Mouse (Mus musculus): ENCODE measurements around the gene Cacna2d3. TPM values are rescaled to one million over a fixed set of nuclear protein-coding genes. Genes with fewer than 3 reads are reported as not detected.

Cacna2d3 gene
- polyA plus RNA-seq, 1 experiment from 2014 or later: 0.06 TPM

DNA sequence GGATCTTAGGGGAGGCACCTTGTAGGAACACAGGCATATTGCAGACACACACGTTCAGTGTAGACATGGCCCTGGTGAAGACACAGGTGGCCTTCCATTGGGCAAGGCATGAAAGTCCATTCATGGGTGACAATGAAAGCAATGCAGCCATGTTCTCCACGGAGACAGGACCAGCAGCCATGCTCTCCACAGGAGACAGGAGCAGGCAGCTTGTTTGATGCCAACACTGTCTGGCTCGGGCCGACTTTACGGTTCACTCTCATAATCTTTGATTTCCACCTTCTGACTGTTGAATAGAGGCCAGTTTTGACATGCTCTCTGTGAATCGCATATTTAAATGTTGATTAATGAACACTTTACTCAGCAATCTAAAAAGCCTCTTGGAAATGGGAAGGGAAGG is 610.0 kb downstream of the Cacna2d3 start:
- CTCF ChIA-PET: no interaction called here
- in situ Hi-C loops (cut with MboI; ENCODE audit: low pct_unique_long_range_greater_than_20kb): loop anchor here (25.0 kb wide), 1 partner anchor 826 kb away; no protein-coding TSS in a partner anchor
- no peaks in the 10 kb centered on the region for H3K27me3 ChIP-seq
- DNase-seq (ENCODE audit: low read depth, low spot score) (no peak), ATAC-seq (no peak)
- POLR2A ChIA-PET: no interaction called here
- no peak for TF ChIP-seq CTCF (IDR thresholded peaks at IDR 0.05)

GRCm38 (mm10) chr14:29110351-29111091 is 611.1 kb downstream of the Cacna2d3 start:
- in situ Hi-C loops (cut with MboI; ENCODE audit: low pct_unique_long_range_greater_than_20kb): loop anchor here (25.0 kb wide), 1 partner anchor 827 kb away; no protein-coding TSS in a partner anchor
- no peak for ATAC-seq
- H3K27me3 ChIP-seq: no peaks in the 10 kb centered on the region
- ChIA-PET POLR2A (no interaction called here), CTCF (interaction anchor here (0.6 to 1.1 kb wide), 6 partner anchors 8 to 1036 kb away, joined by 3 to 5 read pairs (median 4); no protein-coding TSS in a partner anchor)
- TF ChIP-seq CTCF (IDR thresholded peaks at IDR 0.05): peak; percentile 73
- no peak for DNase-seq (ENCODE audit: low read depth, low spot score)

GRCm38 (mm10) chr14:29107464-29107863 is 614.2 kb downstream of the Cacna2d3 start:
- DNase-seq (ENCODE audit: low read depth, low spot score) (no peak), ATAC-seq (no peak)
- in situ Hi-C loops (cut with MboI; ENCODE audit: low pct_unique_long_range_greater_than_20kb): loop anchor here (25.0 kb wide), 1 partner anchor 830 kb away; no protein-coding TSS in a partner anchor
- ChIA-PET POLR2A (no interaction called here), CTCF (interaction anchor here (1.0 kb wide), 1 partner anchor 1299 kb away, joined by 3 read pairs; no protein-coding TSS in a partner anchor)
- H3K27me3 ChIP-seq: no peaks in the 10 kb centered on the region
- TF ChIP-seq CTCF (IDR thresholded peaks at IDR 0.05): no peak

GRCm38 (mm10) chr14:29097776-29098175 is 623.9 kb downstream of the Cacna2d3 start:
- no peaks in the 10 kb centered on the region for H3K27me3 ChIP-seq
- in situ Hi-C loops (cut with MboI; ENCODE audit: low pct_unique_long_range_greater_than_20kb): loop anchor here (25.0 kb wide), 1 partner anchor 810 kb away; no protein-coding TSS in a partner anchor
- ATAC-seq (no peak), DNase-seq (ENCODE audit: low read depth, low spot score) (no peak)
- ChIA-PET CTCF (interaction anchor here (1.7 kb wide), 1 partner anchor 13 kb away, joined by 4 read pairs; no protein-coding TSS in a partner anchor), POLR2A (interaction anchor here (0.7 kb wide), 1 partner anchor 72 kb away, joined by 4 read pairs; no protein-coding TSS in a partner anchor)
- TF ChIP-seq CTCF (IDR thresholded peaks at IDR 0.05): no peak

- in situ Hi-C loops (cut with MboI; ENCODE audit: low pct_unique_long_range_greater_than_20kb): loop anchor here (25.0 kb wide), 1 partner anchor 808 kb away; no protein-coding TSS in a partner anchor
- no peak for TF ChIP-seq CTCF (IDR thresholded peaks at IDR 0.05)
- H3K27me3 ChIP-seq: no peaks in the 10 kb centered on the region
- ATAC-seq (no peak), DNase-seq (ENCODE audit: low read depth, low spot score) (no peak)
- ChIA-PET CTCF (interaction anchor here (1.3 kb wide), 1 partner anchor 9 kb away, joined by 3 read pairs; no protein-coding TSS in a partner anchor), POLR2A (no interaction called here)
Observed at GRCm38 (mm10) chr14:29095431-29095830, 626.2 kb downstream of the Cacna2d3 start.

- H3K27me3 ChIP-seq: no peaks in the 10 kb centered on the region
- no peak for DNase-seq (ENCODE audit: low read depth, low spot score)
- peak; percentile 97 for TF ChIP-seq CTCF (IDR thresholded peaks at IDR 0.05)
- in situ Hi-C loops (cut with MboI; ENCODE audit: low pct_unique_long_range_greater_than_20kb): loop anchor here (5.0 to 25.0 kb wide), 2 partner anchors 803 to 998 kb away; no protein-coding TSS in a partner anchor
- peak; percentile 74 for ATAC-seq
- ChIA-PET CTCF (interaction anchor here (1.5 to 2.1 kb wide), 2 partner anchors 12 to 140 kb away, joined by 4 to 6 read pairs; no protein-coding TSS in a partner anchor), POLR2A (no interaction called here)
Observed at GRCm38 (mm10) chr14:29090074-29090473, 631.6 kb downstream of the Cacna2d3 start.

GRCm38 (mm10) chr14:29086528-29086927 is 635.1 kb downstream of the Cacna2d3 start:
- ATAC-seq (no peak), DNase-seq (ENCODE audit: low read depth, low spot score) (no peak)
- ChIA-PET CTCF (interaction anchor here (2.6 kb wide), 1 partner anchor 102 kb away, joined by 9 read pairs; no protein-coding TSS in a partner anchor), POLR2A (no interaction called here)
- no peak for TF ChIP-seq CTCF (IDR thresholded peaks at IDR 0.05)
- in situ Hi-C loops (cut with MboI; ENCODE audit: low pct_unique_long_range_greater_than_20kb): loop anchor here (5.0 to 25.0 kb wide), 4 partner anchors 134 to 1279 kb away; no protein-coding TSS in a partner anchor
- no peaks in the 10 kb centered on the region for H3K27me3 ChIP-seq

- in situ Hi-C loops (cut with MboI; ENCODE audit: low pct_unique_long_range_greater_than_20kb): loop anchor here (5.0 to 25.0 kb wide), 4 partner anchors 133 to 1278 kb away; no protein-coding TSS in a partner anchor
- DNase-seq (ENCODE audit: low read depth, low spot score): no peak
- POLR2A ChIA-PET: no interaction called here
- TF ChIP-seq CTCF (IDR thresholded peaks at IDR 0.05): no peak
- CTCF ChIA-PET: interaction anchor here (2.6 kb wide), 1 partner anchor 101 kb away, joined by 9 read pairs; no protein-coding TSS in a partner anchor
- no peak for ATAC-seq
- no peaks in the 10 kb centered on the region for H3K27me3 ChIP-seq
Observed at GRCm38 (mm10) chr14:29085493-29086159, 636.0 kb downstream of the Cacna2d3 start.

- no peaks in the 10 kb centered on the region for H3K27me3 ChIP-seq
- POLR2A ChIA-PET: no interaction called here
- DNase-seq (ENCODE audit: low read depth, low spot score) (peak; percentile 97), ATAC-seq (peak; percentile 91)
- in situ Hi-C loops (cut with MboI; ENCODE audit: low pct_unique_long_range_greater_than_20kb): loop anchor here (5.0 to 25.0 kb wide), 2 partner anchors 275 to 795 kb away; no protein-coding TSS in a partner anchor
- CTCF ChIA-PET: interaction anchor here (0.6 to 1.5 kb wide), 4 partner anchors 9 to 697 kb away, joined by 3 to 5 read pairs (median 4); no protein-coding TSS in a partner anchor
- no peak for TF ChIP-seq CTCF (IDR thresholded peaks at IDR 0.05)
Observed at GRCm38 (mm10) chr14:29082171-29082570, 639.5 kb downstream of the Cacna2d3 start.

DNA sequence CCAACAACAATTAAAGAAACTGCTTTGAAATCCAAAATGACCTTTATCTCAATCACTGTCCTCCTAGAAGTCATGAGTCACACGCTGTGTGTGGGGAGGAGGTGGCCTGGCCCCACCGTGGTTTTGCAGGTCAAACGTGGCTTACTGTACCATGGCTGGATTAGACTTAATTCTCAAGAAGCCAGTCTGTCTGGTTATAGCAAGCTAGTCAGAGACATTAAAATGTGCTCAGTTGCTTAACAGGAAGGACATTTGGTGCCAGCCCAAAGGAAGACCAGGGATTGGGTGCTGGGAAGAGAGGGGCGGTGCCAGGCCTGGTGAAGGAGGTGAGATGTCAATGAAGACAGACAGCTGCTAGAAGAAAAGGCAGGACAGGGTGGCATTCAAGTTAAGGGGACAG is 641.0 kb downstream of the Cacna2d3 start:
- in situ Hi-C loops (cut with MboI; ENCODE audit: low pct_unique_long_range_greater_than_20kb): loop anchor here (5.0 to 25.0 kb wide), 2 partner anchors 273 to 793 kb away; no protein-coding TSS in a partner anchor
- CTCF ChIA-PET: interaction anchor here (0.8 to 1.3 kb wide), 4 partner anchors 29 to 128 kb away, joined by 3 to 5 read pairs (median 4); no protein-coding TSS in a partner anchor
- peak; percentile 93 for DNase-seq (ENCODE audit: low read depth, low spot score)

More for the DNA sequence above, 641.0 kb downstream of the Cacna2d3 start:
- no peak for TF ChIP-seq CTCF (IDR thresholded peaks at IDR 0.05)
- H3K27me3 ChIP-seq: no peaks in the 10 kb centered on the region
- peak; percentile 58 for ATAC-seq
- POLR2A ChIA-PET: no interaction called here
